Mouse (Mus musculus) ES-Bruce4 (cell line): ENCODE measurements at regions not wholly inside any gene's neighbourhood (a gene's known extent, or its start where the extent isn't known, plus 50 kb on each side); places are given as distances from the start of the nearest gene placed in this dataset.

Source experiments
- H3K27ac ChIP-seq: 2 replicates; pipeline ENCODE4 v1.5.1; 2012; ENCODE audit warnings: low read length, inconsistent platforms; ENCODE audit not compliant: insufficient read depth
- H3K27me3 ChIP-seq: 2 replicates; pipeline ENCODE4 v1.6.1; 2012; ENCODE audit warnings: mild to moderate bottlenecking, low read length, inconsistent platforms; ENCODE audit not compliant: control insufficient read depth, poor library complexity, insufficient read depth, severe bottlenecking
- H3K36me3 ChIP-seq: 2 replicates; pipeline ENCODE4 v1.6.1; 2012; ENCODE audit warnings: inconsistent platforms, mild to moderate bottlenecking, low read length, moderate library complexity; ENCODE audit not compliant: control insufficient read depth, poor library complexity, insufficient read depth, severe bottlenecking
- H3K4me1 ChIP-seq: one replicate; pipeline ENCODE4 v1.8.1; 2011; ENCODE audit warnings: low read length; ENCODE audit not compliant: control insufficient read depth, insufficient read depth
- H3K4me3 ChIP-seq: 2 replicates; pipeline ENCODE4 v1.5.1; 2011; ENCODE audit warnings: low read depth, mild to moderate bottlenecking, low read length
- H3K9ac ChIP-seq: 2 replicates; pipeline ENCODE4 v1.6.1; 2012; ENCODE audit warnings: low read depth, mild to moderate bottlenecking, inconsistent platforms; ENCODE audit not compliant: poor library complexity, severe bottlenecking
- H3K9me3 ChIP-seq: replicated peaks from 2 replicates; pipeline ENCODE4 v1.6.1; 2012; ENCODE audit warnings: mild to moderate bottlenecking, low read length, inconsistent platforms; ENCODE audit not compliant: control insufficient read depth, poor library complexity, insufficient read depth, severe bottlenecking
- CTCF ChIP-seq: IDR thresholded peaks from one replicate; pipeline ENCODE4 v1.8.1; 2011; ENCODE audit warnings: low read depth, low read length
- EP300 ChIP-seq: IDR thresholded peaks from 2 replicates; pipeline ENCODE4 v1.6.1; 2011; ENCODE audit warnings: low read depth, low read length; ENCODE audit not compliant: insufficient read depth
- POLR2A ChIP-seq: IDR thresholded peaks from one replicate; pipeline ENCODE4 v1.8.1; 2011; ENCODE audit warnings: low read length; ENCODE audit not compliant: insufficient read depth

DNA sequence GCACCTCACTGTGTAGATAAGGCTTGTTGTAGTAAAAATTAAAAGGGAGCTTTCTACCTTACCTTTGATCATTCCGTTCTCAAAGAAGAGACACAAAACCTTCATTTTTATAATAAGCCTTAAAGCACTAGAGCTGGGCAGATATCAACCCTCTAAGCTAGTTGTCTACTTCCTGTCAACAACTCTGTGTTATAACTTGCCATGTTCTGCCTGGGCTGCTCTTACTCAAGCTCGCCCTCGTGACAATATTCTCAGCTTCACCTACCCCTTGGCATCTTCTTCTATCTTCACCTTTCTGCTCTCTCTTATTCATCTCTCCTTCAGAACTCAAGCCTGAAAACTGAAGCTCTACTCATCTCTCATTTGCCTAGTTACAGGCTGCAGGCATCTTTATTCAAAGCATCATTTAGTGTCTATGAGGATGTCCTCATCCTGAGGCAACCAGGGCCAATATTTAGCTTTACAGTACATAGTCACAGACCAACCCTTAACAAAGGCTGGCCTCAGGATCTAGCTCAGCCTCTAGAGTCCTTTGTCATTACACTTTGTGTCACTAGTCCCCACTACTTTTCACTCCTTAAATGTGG lies 375.2 kb upstream of the Trib2 start:
- no peak for TF ChIP-seq EP300
- no peak for TF ChIP-seq CTCF
- no peak for TF ChIP-seq POLR2A
- no peaks in the 10 kb centered on the region for H3K36me3 ChIP-seq
- no peak overlapping the region for H3K9ac ChIP-seq
- no peak overlapping the region for H3K27ac ChIP-seq
- no peaks in the 10 kb centered on the region for H3K4me1 ChIP-seq
- no peaks in the 10 kb centered on the region for H3K9me3 ChIP-seq
- no peaks in the 10 kb centered on the region for H3K27me3 ChIP-seq
- no peak overlapping the region for H3K4me3 ChIP-seq

DNA sequence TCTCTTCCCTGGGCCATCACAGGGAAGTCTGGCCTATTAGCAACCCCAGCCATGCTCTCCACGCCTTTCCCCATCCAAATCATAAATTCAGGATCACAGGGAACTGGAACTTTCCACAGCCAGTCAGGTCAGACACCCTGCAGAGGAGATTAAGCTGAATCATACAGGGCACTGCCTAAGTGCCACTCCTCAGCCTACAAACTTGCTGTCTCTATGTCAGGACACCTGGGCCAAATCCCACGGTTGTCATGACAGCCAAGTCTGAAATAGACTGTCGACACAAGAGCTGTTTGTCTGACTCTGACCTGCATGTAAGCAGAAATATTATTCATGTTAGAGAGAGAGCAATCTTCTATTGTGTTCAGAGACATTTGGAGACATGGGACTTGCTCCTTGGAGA lies 374.0 kb upstream of the Trib2 start:
- Histone ChIP-seq H3K27me3 (no peaks in the 10 kb centered on the region), H3K4me3 (no peak overlapping the region), H3K9ac (no peak overlapping the region), H3K36me3 (no peaks in the 10 kb centered on the region), H3K9me3 (no peaks in the 10 kb centered on the region), H3K27ac (no peak overlapping the region), H3K4me1 (no peaks in the 10 kb centered on the region)
- TF ChIP-seq CTCF (no peak), POLR2A (no peak), EP300 (no peak)

DNA sequence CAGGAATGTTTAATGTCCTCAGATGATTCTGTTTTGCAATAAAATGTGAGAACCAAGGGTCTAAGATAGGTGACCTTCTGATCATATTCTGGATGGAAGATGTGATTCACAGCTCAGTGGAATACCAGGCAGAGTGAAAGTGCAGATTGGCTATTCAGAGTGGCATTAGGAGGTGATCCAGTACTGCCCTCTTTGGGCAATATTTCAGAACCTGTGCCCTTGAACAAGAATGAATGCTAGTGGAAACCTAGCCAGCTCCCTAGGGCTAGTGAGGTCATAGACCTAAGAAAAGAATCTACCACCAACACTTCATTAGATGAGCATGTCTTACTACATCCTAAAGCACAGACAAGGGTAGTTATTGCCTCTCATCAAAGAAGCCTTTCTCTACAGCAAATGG lies 372.7 kb upstream of the Trib2 start:
- Histone ChIP-seq H3K27me3 (no peaks in the 10 kb centered on the region), H3K9me3 (no peaks in the 10 kb centered on the region), H3K4me3 (no peak overlapping the region), H3K9ac (no peak overlapping the region), H3K27ac (no peak overlapping the region), H3K4me1 (no peaks in the 10 kb centered on the region), H3K36me3 (no peaks in the 10 kb centered on the region)
- TF ChIP-seq EP300 (no peak), CTCF (no peak)

DNA sequence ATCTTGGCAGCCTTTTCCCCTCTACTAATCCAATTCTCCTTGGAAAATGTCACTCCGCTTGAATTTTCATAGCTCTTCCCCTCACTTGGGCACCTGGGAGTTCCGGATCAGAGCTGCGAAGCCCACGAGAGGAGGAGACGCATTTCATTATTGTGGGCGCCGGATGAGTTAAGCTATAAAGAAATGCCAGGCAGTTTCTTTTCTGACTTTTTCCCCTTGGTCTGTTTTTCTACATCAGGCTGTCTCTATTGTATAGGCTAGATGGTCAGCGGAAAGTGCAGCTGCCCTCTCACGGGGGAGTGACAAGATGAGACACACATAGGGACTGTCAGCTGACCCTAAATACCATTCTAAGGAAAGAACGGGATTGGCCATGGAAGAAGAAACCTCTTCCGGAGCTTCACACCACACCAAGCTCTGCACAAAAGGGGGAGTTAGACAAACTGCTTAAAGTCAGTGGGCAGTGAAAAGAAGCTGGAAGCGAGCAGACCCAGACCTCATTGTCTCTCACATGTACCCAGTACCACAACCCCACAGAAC lies 369.3 kb upstream of the Trib2 start:
- Histone ChIP-seq H3K36me3 (no peaks in the 10 kb centered on the region), H3K27me3 (no peaks in the 10 kb centered on the region), H3K4me1 (no peaks in the 10 kb centered on the region), H3K9ac (no peak overlapping the region), H3K4me3 (no peak overlapping the region), H3K27ac (no peak overlapping the region), H3K9me3 (no peaks in the 10 kb centered on the region)
- no peak for TF ChIP-seq EP300
- TF ChIP-seq CTCF = no peak
- no peak for TF ChIP-seq POLR2A

DNA sequence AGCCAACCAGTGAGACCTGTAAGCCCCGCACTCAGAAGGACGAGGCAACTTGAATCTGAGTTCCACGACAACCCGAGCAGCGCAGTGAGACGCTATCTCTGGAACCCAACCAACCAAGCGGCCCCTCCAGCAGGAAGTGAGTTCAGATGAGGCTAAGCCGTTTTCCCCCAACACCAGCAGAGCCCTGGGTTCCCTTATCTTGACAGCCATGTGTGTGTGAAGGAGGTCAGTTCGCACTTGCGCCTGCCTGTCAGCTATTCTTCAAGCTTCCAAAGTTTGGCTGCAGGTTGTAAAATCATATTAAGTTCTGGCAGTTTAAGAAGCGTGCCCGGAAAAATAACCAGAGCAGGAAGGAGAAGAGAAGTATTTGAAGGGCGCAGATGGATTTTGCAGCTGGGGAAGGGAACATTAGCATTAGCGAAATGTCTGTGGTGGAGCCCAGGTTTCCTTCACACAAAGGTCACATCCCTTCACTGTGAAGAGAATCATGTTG lies 368.8 kb upstream of the Trib2 start:
- Histone ChIP-seq H3K36me3 (no peaks in the 10 kb centered on the region), H3K27me3 (no peaks in the 10 kb centered on the region), H3K4me1 (no peaks in the 10 kb centered on the region), H3K27ac (no peak overlapping the region), H3K9ac (no peak overlapping the region), H3K4me3 (no peak overlapping the region), H3K9me3 (no peaks in the 10 kb centered on the region)
- TF ChIP-seq POLR2A = no peak
- TF ChIP-seq EP300 = no peak
- no peak for TF ChIP-seq CTCF

DNA sequence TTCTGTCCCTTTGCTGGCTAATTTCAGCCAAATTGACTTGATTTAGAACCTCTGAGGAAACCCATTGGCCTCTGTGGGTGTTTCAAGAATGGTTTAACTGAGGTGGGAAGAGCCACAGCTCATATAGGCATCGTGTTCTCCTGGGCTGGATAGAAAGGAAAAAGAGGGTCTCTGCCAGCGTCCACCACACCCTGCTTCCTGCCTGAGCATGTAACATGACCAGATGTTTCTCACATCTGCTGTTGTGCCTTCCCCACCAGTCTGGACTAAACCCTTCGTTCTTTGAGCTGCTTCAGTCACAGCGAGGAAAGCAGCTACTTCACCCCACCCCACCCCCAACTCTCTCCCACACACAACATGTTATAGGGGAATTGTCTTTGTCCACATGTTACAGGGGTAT lies 366.3 kb upstream of the Trib2 start:
- TF ChIP-seq EP300 (no peak), POLR2A (no peak), CTCF (no peak)
- Histone ChIP-seq H3K9ac (no peak overlapping the region), H3K4me1 (no peaks in the 10 kb centered on the region), H3K36me3 (no peaks in the 10 kb centered on the region), H3K27me3 (no peaks in the 10 kb centered on the region), H3K4me3 (no peak overlapping the region), H3K27ac (no peak overlapping the region), H3K9me3 (no peaks in the 10 kb centered on the region)
